Mouse (Mus musculus) adrenal gland, adult (tissue): ENCODE measurements around the gene Arnt2.

Experiments used
- DNase-seq, 2 experiments: peaks; one replicate each; pipeline ENCODE4 v3.0.0; 2022 to 2023; ENCODE audit warnings: low spot score in 1 of 2; ENCODE audit not compliant: inconsistent age in 2 of 2

The Arnt2 gene

GRCm38 (mm10) chr7:84349976-84350375, 60.0 kb downstream of the Arnt2 start:
- DNase-seq = peak in 1 of 2 experiments; percentile 13

GRCm38 (mm10) chr7:84348145-84348911, 61.6 kb downstream of the Arnt2 start:
- DNase-seq = no peak

GRCm38 (mm10) chr7:84343160-84343559, 66.8 kb downstream of the Arnt2 start:
- DNase-seq = no peak

- no peak for DNase-seq
Measured at GRCm38 (mm10) chr7:84341001-84341400, 69.0 kb downstream of the Arnt2 start.

GRCm38 (mm10) chr7:84339186-84339585, 70.8 kb downstream of the Arnt2 start:
- no peak for DNase-seq

GRCm38 (mm10) chr7:84337768-84338167, 72.2 kb downstream of the Arnt2 start:
- DNase-seq = no peak

- no peak for DNase-seq
Measured at GRCm38 (mm10) chr7:84336907-84337306, 73.1 kb downstream of the Arnt2 start.

- no peak for DNase-seq
Measured at GRCm38 (mm10) chr7:84336580-84336886, 73.4 kb downstream of the Arnt2 start.

- DNase-seq = no peak
Measured at GRCm38 (mm10) chr7:84335766-84336579, 74.0 kb downstream of the Arnt2 start.

GRCm38 (mm10) chr7:84333996-84334395, 76.0 kb downstream of the Arnt2 start:
- DNase-seq = no peak

GRCm38 (mm10) chr7:84332295-84333168, 77.4 kb downstream of the Arnt2 start:
- peak in 1 of 2 experiments; percentile 57 for DNase-seq

- DNase-seq = peak in 1 of 2 experiments; percentile 33
Measured at GRCm38 (mm10) chr7:84329174-84329583, 80.8 kb downstream of the Arnt2 start.

GRCm38 (mm10) chr7:84328770-84329169, 81.2 kb downstream of the Arnt2 start:
- no peak for DNase-seq

- no peak for DNase-seq
Measured at GRCm38 (mm10) chr7:84325570-84326328, 84.2 kb downstream of the Arnt2 start.

GRCm38 (mm10) chr7:84321542-84321941, 88.4 kb downstream of the Arnt2 start:
- DNase-seq = no peak

GRCm38 (mm10) chr7:84315353-84316003, 94.5 kb downstream of the Arnt2 start:
- DNase-seq = peak in 1 of 2 experiments; percentile 49

GRCm38 (mm10) chr7:84314742-84315141, 95.2 kb downstream of the Arnt2 start:
- no peak for DNase-seq

- DNase-seq = no peak
Measured at GRCm38 (mm10) chr7:84311624-84312023, 98.4 kb downstream of the Arnt2 start.

GRCm38 (mm10) chr7:84310909-84311311, 99.1 kb downstream of the Arnt2 start:
- DNase-seq = no peak

- DNase-seq = no peak
Measured at GRCm38 (mm10) chr7:84307329-84307925, 102.5 kb downstream of the Arnt2 start.
